Mouse (Mus musculus): Measurements from ENCODE around the gene Crocc. TPM values are rescaled to one million over a fixed set of nuclear protein-coding genes. Genes with fewer than 3 reads are reported as not detected.

Gene Crocc
- polyA plus RNA-seq, 1 experiment from 2014 or later, result 6.4 TPM

DNA sequence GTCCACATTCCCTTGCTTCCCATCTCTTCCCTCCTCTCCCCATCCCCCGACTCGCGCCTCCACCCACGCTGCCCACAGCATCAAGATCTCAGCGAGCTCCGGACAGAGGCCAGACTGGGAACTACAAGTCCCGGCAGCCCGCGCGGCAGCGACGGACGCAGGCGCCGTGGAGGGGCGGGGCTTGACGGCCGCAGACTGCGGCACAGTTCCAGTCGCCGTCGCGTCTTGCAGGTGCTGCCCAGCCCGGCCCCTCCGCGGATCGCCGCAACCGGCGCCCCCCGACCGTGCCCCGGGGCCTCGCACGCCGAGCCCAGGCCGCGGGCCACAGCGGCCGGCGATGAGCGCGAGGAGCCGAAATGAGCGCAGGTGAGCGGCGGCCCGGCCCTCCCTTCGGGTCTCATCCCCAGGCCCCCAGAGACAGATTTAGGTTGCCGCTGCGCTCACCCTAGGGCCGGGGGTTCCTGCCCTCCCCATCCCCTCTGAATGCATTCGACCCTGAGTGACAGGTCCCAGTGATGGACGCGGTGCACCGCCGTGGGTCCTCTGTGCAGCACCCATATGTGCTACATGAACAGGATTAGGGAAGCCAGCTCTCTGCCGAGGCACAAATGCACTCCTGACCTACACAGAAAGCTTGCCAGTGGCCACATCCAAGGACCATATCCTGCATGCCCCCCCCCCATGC lies 73.5 kb downstream of the Crocc start, which contains the start of gene Atp13a2:
Gene Atp13a2 (plus strand): TSS at position 163 of the 685 bp plus-strand sequence.
- H3K27ac ChIP-seq, result peak within 1 kb of the TSS; percentile 92
- no peaks in the 10 kb centered on the region for H3K9me3 ChIP-seq

DNA sequence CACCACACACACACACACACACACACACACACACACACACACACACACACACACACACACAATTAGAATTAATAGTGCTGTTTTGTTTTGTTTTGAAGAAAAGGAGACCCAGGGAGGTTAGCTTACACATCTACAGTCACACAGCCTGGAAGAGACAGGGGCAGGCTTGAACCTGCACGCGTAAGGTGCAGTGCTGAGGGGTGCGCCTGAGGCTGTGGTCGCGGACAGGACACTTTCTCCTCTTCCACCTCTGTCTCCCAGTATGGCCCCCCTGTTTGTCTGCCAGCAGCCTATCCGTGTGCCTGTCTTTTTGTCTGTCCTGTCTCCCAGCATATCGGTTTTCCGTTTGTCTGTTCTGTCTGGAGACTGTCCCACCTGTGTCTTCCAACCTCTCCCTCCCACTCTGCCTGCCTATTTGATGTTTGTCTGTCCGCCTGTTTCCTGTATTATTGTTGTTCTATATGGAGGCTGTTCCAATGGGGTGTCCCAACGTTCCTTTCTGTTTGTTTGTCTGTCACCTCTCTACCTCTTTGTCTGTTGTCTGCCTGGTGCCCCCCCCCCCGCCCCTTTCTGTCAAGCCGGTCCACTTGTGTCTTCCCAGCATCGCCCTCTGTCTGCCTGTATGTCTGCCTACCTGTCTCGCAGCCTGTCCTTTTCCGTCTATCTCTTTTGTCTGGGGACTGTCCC lies 74.2 kb downstream of the Crocc start:
- peak overlapping the region; percentile 95 for H3K4me3 ChIP-seq
- no peaks in the 10 kb centered on the region for H3K27me3 ChIP-seq (ENCODE audit: insufficient read depth, poor library complexity, severe bottlenecking)
- DNase-seq (ENCODE audit: low spot score), result no peak
- H3K27ac ChIP-seq, result peak overlapping the region; percentile 92
- H3K36me3 ChIP-seq, result peaks cover 6% of the 10 kb centered on the region; the same call in 1 of the 2 replicates
- peaks cover 43% of the 10 kb centered on the region for H3K4me1 ChIP-seq
- H3K9me3 ChIP-seq, result 0 out of 2 replicates have a peak, but pooled peaks cover 4% of the 10 kb centered on the region
- WGBS, result 26% methylated on average over 15 of the region's 15 CpGs

More for the DNA sequence above, 73.5 kb downstream of the Crocc start, which contains the start of gene Atp13a2:
- under 1% methylated on average over 58 of the region's 58 CpGs for WGBS
- Histone ChIP-seq H3K4me1 (peaks cover 44% of the 10 kb centered on the region), H3K27me3 (ENCODE audit: insufficient read depth, poor library complexity, severe bottlenecking) (no peaks in the 10 kb centered on the region), H3K4me3 (peak within 1 kb of the TSS; percentile 95), H3K36me3 (peaks cover 11% of the 10 kb centered on the region)
- peak; percentile 93 for DNase-seq (ENCODE audit: low spot score)

- H3K27me3 ChIP-seq (ENCODE audit: insufficient read depth, poor library complexity, severe bottlenecking), result no peaks in the 10 kb centered on the region
- H3K27ac ChIP-seq, result no peak overlapping the region
- 82% methylated on average over 6 of the region's 6 CpGs for WGBS
- H3K36me3 ChIP-seq, result peaks cover 11% of the 10 kb centered on the region
- H3K4me1 ChIP-seq, result peaks cover 42% of the 10 kb centered on the region
- 0 out of 2 replicates have a peak, but pooled peaks cover 4% of the 10 kb centered on the region for H3K9me3 ChIP-seq
- DNase-seq (ENCODE audit: low spot score), result no peak
- H3K4me3 ChIP-seq, result no peak overlapping the region
These were observed 75.8 kb downstream of the Crocc start for GRCm38 (mm10) chr4:140984544-140984943.

- peaks cover 22% of the 10 kb centered on the region for H3K36me3 ChIP-seq
- H3K4me3 ChIP-seq, result no peak overlapping the region
- 11% methylated on average over 9 of the region's 9 CpGs for WGBS
- no peaks in the 10 kb centered on the region for H3K27me3 ChIP-seq (ENCODE audit: insufficient read depth, poor library complexity, severe bottlenecking)
- no peak for DNase-seq (ENCODE audit: low spot score)
- H3K27ac ChIP-seq, result peak overlapping the region; percentile 37; the same call in 1 of the 2 replicates
- 0 out of 2 replicates have a peak, but pooled peaks cover 4% of the 10 kb centered on the region for H3K9me3 ChIP-seq
- H3K4me1 ChIP-seq, result peaks cover 31% of the 10 kb centered on the region
These were observed 76.9 kb downstream of the Crocc start for GRCm38 (mm10) chr4:140983442-140983841.

- Histone ChIP-seq H3K4me3 (no peak overlapping the region), H3K27me3 (ENCODE audit: insufficient read depth, poor library complexity, severe bottlenecking) (no peaks in the 10 kb centered on the region), H3K9me3 (0 out of 2 replicates have a peak, but pooled peaks cover 4% of the 10 kb centered on the region), H3K4me1 (peaks cover 31% of the 10 kb centered on the region), H3K36me3 (peaks cover 28% of the 10 kb centered on the region), H3K27ac (no peak overlapping the region)
- 53% methylated on average over 4 of the region's 4 CpGs for whole genome bisulfite sequencing
- DNase-seq (ENCODE audit: low spot score), result no peak
These were observed 77.5 kb downstream of the Crocc start for GRCm38 (mm10) chr4:140982808-140983207.

DNA sequence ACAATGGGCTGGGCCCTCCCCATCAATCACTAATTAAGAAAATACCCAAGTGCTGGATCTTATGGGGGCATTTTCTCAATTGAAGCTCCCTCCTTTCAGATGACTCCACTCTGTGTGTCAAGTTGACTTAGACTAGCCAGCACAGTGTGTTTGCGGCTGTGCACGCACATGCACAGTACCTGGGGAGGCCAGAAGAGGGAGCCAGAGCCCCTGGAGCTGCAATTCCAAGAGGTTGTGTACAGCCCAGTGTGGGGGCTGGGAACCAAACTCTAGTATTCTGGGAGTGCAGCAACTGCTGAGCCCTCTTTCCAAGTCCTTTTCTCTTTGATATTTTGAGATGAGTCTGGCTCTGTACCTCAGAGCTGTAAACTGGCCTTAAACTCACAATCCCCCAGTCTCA lies 78.7 kb downstream of the Crocc start:
- no peak overlapping the region for H3K4me3 ChIP-seq
- H3K4me1 ChIP-seq, result peaks cover 18% of the 10 kb centered on the region
- DNase-seq (ENCODE audit: low spot score), result no peak
- WGBS, result 90% methylated on average over 2 of the region's 2 CpGs
- H3K27ac ChIP-seq, result no peak overlapping the region
- no peaks in the 10 kb centered on the region for H3K27me3 ChIP-seq (ENCODE audit: insufficient read depth, poor library complexity, severe bottlenecking)
- H3K9me3 ChIP-seq, result 0 out of 2 replicates have a peak, but pooled peaks cover 4% of the 10 kb centered on the region
- H3K36me3 ChIP-seq, result peaks cover 38% of the 10 kb centered on the region

GRCm38 (mm10) chr4:140977886-140978692 lies 82.3 kb downstream of the Crocc start:
- Histone ChIP-seq H3K4me3 (no peak overlapping the region), H3K9me3 (0 out of 2 replicates have a peak, but pooled peaks cover 4% of the 10 kb centered on the region), H3K4me1 (peaks cover 4% of the 10 kb centered on the region), H3K27ac (no peak overlapping the region), H3K36me3 (peaks cover 73% of the 10 kb centered on the region), H3K27me3 (ENCODE audit: insufficient read depth, poor library complexity, severe bottlenecking) (no peaks in the 10 kb centered on the region)
- 84% methylated on average over 14 of the region's 14 CpGs for WGBS
- no peak for DNase-seq (ENCODE audit: low spot score)

DNA sequence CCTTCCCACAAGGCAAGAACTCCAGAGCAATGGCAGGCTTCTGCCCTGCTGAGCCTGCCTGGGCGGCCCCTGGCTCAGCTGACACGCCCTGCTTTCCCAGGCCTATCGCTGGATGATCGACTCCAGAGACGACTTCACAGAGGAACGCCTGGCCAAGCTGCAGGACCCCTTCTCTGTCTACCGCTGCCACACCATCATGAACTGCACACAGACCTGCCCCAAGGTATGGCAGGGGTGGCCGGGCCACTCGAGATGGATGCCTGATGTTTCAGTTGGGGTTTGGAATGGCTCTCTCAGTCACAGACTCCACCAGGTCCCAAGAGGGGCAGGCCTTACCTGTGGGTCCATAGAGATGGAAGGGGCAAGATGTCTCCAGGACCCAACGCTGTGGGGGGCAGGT lies 83.1 kb downstream of the Crocc start:
- Histone ChIP-seq H3K36me3 (peaks cover 81% of the 10 kb centered on the region), H3K9me3 (0 out of 2 replicates have a peak, but pooled peaks cover 4% of the 10 kb centered on the region), H3K4me3 (no peak overlapping the region), H3K27ac (no peak overlapping the region), H3K27me3 (ENCODE audit: insufficient read depth, poor library complexity, severe bottlenecking) (no peaks in the 10 kb centered on the region), H3K4me1 (no peaks in the 10 kb centered on the region; the same call in 1 of the 2 replicates)
- no peak for DNase-seq (ENCODE audit: low spot score)
- 85% methylated on average over 10 of the region's 10 CpGs for WGBS

- DNase-seq (ENCODE audit: low spot score), result no peak
- H3K36me3 ChIP-seq, result peaks cover 97% of the 10 kb centered on the region
- H3K27me3 ChIP-seq (ENCODE audit: insufficient read depth, poor library complexity, severe bottlenecking), result no peaks in the 10 kb centered on the region
- 96% methylated on average over 7 of the region's 7 CpGs for WGBS
- H3K4me1 ChIP-seq, result no peaks in the 10 kb centered on the region; the same call in 1 of the 2 replicates
- no peaks in the 10 kb centered on the region for H3K9me3 ChIP-seq
- H3K4me3 ChIP-seq, result no peak overlapping the region
- H3K27ac ChIP-seq, result no peak overlapping the region
These were observed 85.0 kb downstream of the Crocc start for GRCm38 (mm10) chr4:140975356-140975755.

- H3K27ac ChIP-seq, result no peak overlapping the region
- peaks cover 100% of the 10 kb centered on the region for H3K36me3 ChIP-seq
- no peaks in the 10 kb centered on the region for H3K9me3 ChIP-seq
- WGBS, result 92% methylated on average over 6 of the region's 6 CpGs
- H3K4me1 ChIP-seq, result no peaks in the 10 kb centered on the region; the same call in 1 of the 2 replicates
- no peak overlapping the region for H3K4me3 ChIP-seq
- H3K27me3 ChIP-seq (ENCODE audit: insufficient read depth, poor library complexity, severe bottlenecking), result no peaks in the 10 kb centered on the region
- DNase-seq (ENCODE audit: low spot score), result no peak
These were observed 85.9 kb downstream of the Crocc start for GRCm38 (mm10) chr4:140974408-140974807.

- WGBS, result 87% methylated on average over 13 of the region's 13 CpGs
- no peak overlapping the region for H3K27ac ChIP-seq
- peaks cover 99% of the 10 kb centered on the region for H3K36me3 ChIP-seq
- DNase-seq (ENCODE audit: low spot score), result no peak
- no peaks in the 10 kb centered on the region for H3K9me3 ChIP-seq
- no peak overlapping the region for H3K4me3 ChIP-seq
- H3K4me1 ChIP-seq, result no peaks in the 10 kb centered on the region
- no peaks in the 10 kb centered on the region for H3K27me3 ChIP-seq (ENCODE audit: insufficient read depth, poor library complexity, severe bottlenecking)
These were observed 88.7 kb downstream of the Crocc start for GRCm38 (mm10) chr4:140971691-140972090.

GRCm38 (mm10) chr4:140967386-140968159 lies 92.8 kb downstream of the Crocc start:
- H3K36me3 ChIP-seq, result peaks cover 68% of the 10 kb centered on the region

More at GRCm38 (mm10) chr4:140967386-140968159, 92.8 kb downstream of the Crocc start:
- peaks cover 13% of the 10 kb centered on the region for H3K4me1 ChIP-seq
- H3K27me3 ChIP-seq (ENCODE audit: insufficient read depth, poor library complexity, severe bottlenecking), result no peaks in the 10 kb centered on the region
- no peaks in the 10 kb centered on the region for H3K9me3 ChIP-seq
- DNase-seq (ENCODE audit: low spot score), result no peak
- H3K4me3 ChIP-seq, result no peak overlapping the region
- H3K27ac ChIP-seq, result no peak overlapping the region
- 84% methylated on average over 11 of the region's 11 CpGs for WGBS

Measured in heart, embryonic 10.5 days (tissue).